12 mouse cellular contexts compared by ENCODE assay signal in the genomic region with DNA sequence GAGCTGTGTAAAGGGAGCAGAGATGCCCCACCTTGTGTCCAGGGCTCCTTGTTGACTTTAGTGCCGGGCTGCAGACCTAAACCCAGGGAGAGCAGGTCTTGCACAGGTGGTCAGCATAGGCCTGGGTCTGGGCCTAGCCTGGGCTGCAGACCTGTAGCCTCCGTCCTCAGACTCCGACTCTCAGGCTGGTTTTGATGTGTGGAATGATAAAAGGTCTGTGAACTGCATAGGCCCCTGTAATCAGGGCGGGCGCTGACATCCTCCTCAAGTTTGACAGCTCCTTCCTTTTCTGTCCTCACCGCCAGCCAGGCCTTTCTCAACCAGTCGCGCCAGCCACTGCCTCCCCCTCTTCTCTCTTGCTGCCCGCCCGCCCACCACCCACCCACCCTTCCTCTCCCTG. TPM values are rescaled to one million over a fixed set of nuclear protein-coding genes. Genes with fewer than 3 reads are reported as not detected.
DNase-seq lines count a peak whose midpoint lies in the region; ATAC-seq and TF ChIP-seq lines count a peak whose summit lies in the region.
"Had no signal": no experiment of that assay in that cellular context is flagged by ENCODE, and none has a peak within 500 bp of the region (broad histone marks: within the 10 kb centered on the region; RNA-seq: fewer than 3 reads in every experiment).

No protein-coding gene starts in this region.

- H3K27ac ChIP-seq in liver, postnatal 0 days (ENCODE audit: low read depth) = no peak overlapping the region
- H3K27ac ChIP-seq in embryonic facial prominence, embryonic 12.5 days = peak overlapping the region; percentile 41; the same call in 1 of the 2 replicates
- H3K27ac ChIP-seq in hindbrain, embryonic 10.5 days = peak overlapping the region; percentile 69
- H3K27ac ChIP-seq in midbrain, embryonic 15.5 days = peak overlapping the region; percentile 55
- H3K27ac ChIP-seq: embryonic facial prominence, embryonic 13.5 days had no signal

- TF ChIP-seq CTCF in liver, postnatal 0 days (IDR thresholded peaks at IDR 0.05; ENCODE audit: low read depth) = no peak

- H3K36me3 ChIP-seq in liver, postnatal 0 days (replicated peaks; ENCODE audit: insufficient read depth, low read length) = no peaks in the 10 kb centered on the region
- H3K36me3 ChIP-seq in embryonic facial prominence, embryonic 12.5 days = no peaks in the 10 kb centered on the region
- no peaks in the 10 kb centered on the region for H3K36me3 ChIP-seq in hindbrain, embryonic 10.5 days
- no peaks in the 10 kb centered on the region for H3K36me3 ChIP-seq in midbrain, embryonic 15.5 days (replicated peaks)
- H3K36me3 ChIP-seq: embryonic facial prominence, embryonic 13.5 days; G1E had no signal

- no peak for ATAC-seq in liver, postnatal 0 days
- no peak for ATAC-seq in embryonic facial prominence, embryonic 12.5 days (ENCODE audit: insufficient number of reproducible peaks, insufficient read depth, low FRiP score, low TSS enrichment)
- ATAC-seq in midbrain, embryonic 15.5 days (replicated peaks) = 0 out of 2 replicates have a peak, but pooled peaks have one; percentile 19

- no peak overlapping the region for H3K9ac ChIP-seq in liver, postnatal 0 days (replicated peaks)
- H3K9ac ChIP-seq in embryonic facial prominence, embryonic 12.5 days = no peak overlapping the region
- no peak overlapping the region for H3K9ac ChIP-seq in midbrain, embryonic 15.5 days
- H3K9ac ChIP-seq: embryonic facial prominence, embryonic 13.5 days had no signal

- no peaks in the 10 kb centered on the region for H3K9me3 ChIP-seq in liver, postnatal 0 days (ENCODE audit: low read length)
- H3K9me3 ChIP-seq in embryonic facial prominence, embryonic 12.5 days = no peaks in the 10 kb centered on the region
- H3K9me3 ChIP-seq in hindbrain, embryonic 10.5 days = no peaks in the 10 kb centered on the region
- H3K9me3 ChIP-seq in midbrain, embryonic 15.5 days = no peaks in the 10 kb centered on the region
- H3K9me3 ChIP-seq: embryonic facial prominence, embryonic 13.5 days; megakaryocyte, embryonic 14.5 days had no signal

- H3K4me2 ChIP-seq in liver, postnatal 0 days (ENCODE audit: low read depth, low read length) = no peak overlapping the region
- 0 out of 2 replicates have a peak overlapping the region, but pooled peaks have one; percentile 2 for H3K4me2 ChIP-seq in embryonic facial prominence, embryonic 12.5 days (replicated peaks)
- H3K4me2 ChIP-seq in midbrain, embryonic 15.5 days = no peak overlapping the region

- no peak for TF ChIP-seq EP300 in liver, postnatal 0 days (IDR thresholded peaks at IDR 0.05; ENCODE audit: low read depth)

- no peaks in the 10 kb centered on the region for H3K4me1 ChIP-seq in liver, postnatal 0 days (ENCODE audit: insufficient read depth)
- peaks cover 34% of the 10 kb centered on the region for H3K4me1 ChIP-seq in embryonic facial prominence, embryonic 12.5 days
- peaks cover 68% of the 10 kb centered on the region for H3K4me1 ChIP-seq in hindbrain, embryonic 10.5 days (replicated peaks)
- peaks cover 46% of the 10 kb centered on the region for H3K4me1 ChIP-seq in midbrain, embryonic 15.5 days
- H3K4me1 ChIP-seq: megakaryocyte, embryonic 14.5 days had no signal

- H3K27me3 ChIP-seq in liver, postnatal 0 days (ENCODE audit: insufficient read depth, low read length) = peaks cover 6% of the 10 kb centered on the region; the same call in 1 of the 2 replicates
- H3K27me3 ChIP-seq in embryonic facial prominence, embryonic 12.5 days = no peaks in the 10 kb centered on the region; the same call in 1 of the 2 replicates
- peaks cover 6% of the 10 kb centered on the region; the same call in 1 of the 2 replicates for H3K27me3 ChIP-seq in hindbrain, embryonic 10.5 days (ENCODE audit: insufficient read depth, poor library complexity, severe bottlenecking)
- no peaks in the 10 kb centered on the region for H3K27me3 ChIP-seq in midbrain, embryonic 15.5 days (replicated peaks)
- H3K27me3 ChIP-seq: embryonic facial prominence, embryonic 13.5 days had no signal

- no peak overlapping the region for H3K4me3 ChIP-seq in liver, postnatal 0 days (ENCODE audit: low read depth, low read length)
- H3K4me3 ChIP-seq in embryonic facial prominence, embryonic 12.5 days = no peak overlapping the region
- no peak overlapping the region for H3K4me3 ChIP-seq in hindbrain, embryonic 10.5 days
- no peak overlapping the region for H3K4me3 ChIP-seq in midbrain, embryonic 15.5 days
- H3K4me3 ChIP-seq: embryonic facial prominence, embryonic 13.5 days; megakaryocyte, embryonic 14.5 days had no signal

- WGBS in liver, postnatal 0 days (ENCODE audit: insufficient replicate concordance) = 15% methylated on average over 6 of the region's 10 CpGs
- WGBS in embryonic facial prominence, embryonic 12.5 days = 22% methylated on average over 10 of the region's 10 CpGs
- 17% methylated on average over 10 of the region's 10 CpGs for WGBS in hindbrain, embryonic 10.5 days
- 27% methylated on average over 7 of the region's 10 CpGs for WGBS in midbrain, embryonic 15.5 days

- peak; percentile 33 for DNase-seq in liver
- DNase-seq in liver, postnatal 0 days = no peak
- peak; percentile 34 for DNase-seq in hindbrain, embryonic 10.5 days (ENCODE audit: low spot score)
- DNase-seq in spleen, adult 18-20 months = no peak
- no peak for DNase-seq in adrenal gland, postnatal 4 days (ENCODE audit: low spot score in 2 of 2)
- DNase-seq: gastrocnemius, postnatal 25 days; thymus, postnatal 14 days had no signal

RNA-seq across cellular contexts. Expression of a gene that starts 8.7 kb away (rescaled TPM):
- 0.60 and 0.76 TPM in 2 replicates for polyA plus RNA-seq in liver, postnatal 0 days (2015; fragmentation: Nextera tagmentation; extraction: Ambion mirVana)
- 8.8 and 10.5 TPM in 2 replicates for polyA plus RNA-seq in embryonic facial prominence, embryonic 12.5 days (2016; fragmentation: Nextera tagmentation; extraction: Ambion mirVana)
- 5.4 and 9.1 TPM in 2 replicates for polyA plus RNA-seq in hindbrain, embryonic 10.5 days (2016; fragmentation: Nextera tagmentation; extraction: Ambion mirVana)
- polyA plus RNA-seq in midbrain, embryonic 15.5 days (2015; fragmentation: Nextera tagmentation; extraction: Ambion mirVana) = 9.8 and 11.1 TPM in 2 replicates
- 1 to 10 TPM; 8.0 to 9.0 TPM for total RNA-seq in adrenal gland, postnatal 4 days (2021)
- total RNA-seq: G1E had no signal
- polyA plus RNA-seq: G1E had no signal

Comparison
In these comparisons a context has a peak if more than half of its experiments do, and no peak if none do; other contexts are left out.
1. DNase-seq: peak in liver (single experiment) and hindbrain, embryonic 10.5 days (single experiment); none in liver, postnatal 0 days (single experiment), spleen, adult 18-20 months (0 of 2) and adrenal gland, postnatal 4 days (0 of 2).